Mouse (Mus musculus) regulatory T cell (primary cell): Measurements from ENCODE around the gene Serpinb9c.
"Not testable (repeated sequence)": the region's sequence is repeated elsewhere in the genome, so short reads cannot be mapped to it uniquely, and the experiment has no call there.

ENCODE experiments used
- in situ Hi-C: fragments of 300-600 bp; cut with MboI, MseI; formaldehyde crosslinking; loops from one replicate; pipeline ENCODE4 v1.15.1; 2025; ENCODE audit warnings: high pct_unique_total_duplicates

Gene Serpinb9c

DNA sequence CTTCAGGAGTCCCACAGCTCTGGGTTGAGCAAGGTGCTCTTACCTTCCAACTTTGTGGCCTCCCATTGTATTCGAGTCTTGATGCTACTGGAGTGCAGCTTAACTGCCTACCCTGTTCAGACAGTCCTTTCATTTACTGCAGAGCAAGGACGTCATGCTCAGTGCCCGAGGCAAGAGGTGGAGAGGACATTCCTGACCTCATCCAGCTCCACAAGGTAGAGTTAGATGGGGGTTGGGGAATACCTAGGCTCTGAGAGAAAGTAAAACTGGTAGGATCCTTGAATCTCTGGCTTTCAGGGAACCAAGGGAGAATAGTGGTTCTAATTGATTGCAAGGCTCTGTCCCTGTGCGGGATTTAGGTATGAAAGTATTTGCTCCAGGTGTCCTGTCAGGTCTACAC is at the start of gene Serpinb9c:
Serpinb9c (minus strand) TSS at position 101 of the 400 bp plus-strand sequence.
- in situ Hi-C loops: no loop called here

DNA sequence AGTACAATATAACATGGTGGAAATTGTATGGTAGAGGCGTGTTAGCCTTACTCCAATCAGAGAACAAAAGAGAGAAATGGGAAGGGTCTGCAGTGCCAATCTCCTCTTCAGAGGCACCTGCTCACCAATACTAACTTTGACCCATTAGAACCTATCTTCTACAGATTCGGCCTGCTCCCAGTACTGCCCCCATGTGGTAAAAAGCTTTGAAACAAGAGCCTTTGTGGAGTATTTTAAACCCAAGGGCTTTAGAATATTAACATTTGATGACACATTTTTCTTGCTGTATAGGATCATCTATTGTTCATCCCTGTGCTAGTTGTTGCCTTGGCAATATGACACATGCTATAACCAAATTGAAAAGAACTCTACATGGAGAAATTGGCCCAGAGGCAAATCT is 40.2 kb upstream of the Serpinb9c start:
- in situ Hi-C loops: no loop called here

- in situ Hi-C loops: no loop called here
Observed at GRCm38 (mm10) chr13:33192659-33193058, 33.1 kb upstream of the Serpinb9c start, which contains the start of gene Serpinb9d. Serpinb9d (plus strand) TSS chr13:33192959.

GRCm38 (mm10) chr13:33190486-33190885 is 30.9 kb upstream of the Serpinb9c start:
- in situ Hi-C loops: not testable (repeated sequence)

DNA sequence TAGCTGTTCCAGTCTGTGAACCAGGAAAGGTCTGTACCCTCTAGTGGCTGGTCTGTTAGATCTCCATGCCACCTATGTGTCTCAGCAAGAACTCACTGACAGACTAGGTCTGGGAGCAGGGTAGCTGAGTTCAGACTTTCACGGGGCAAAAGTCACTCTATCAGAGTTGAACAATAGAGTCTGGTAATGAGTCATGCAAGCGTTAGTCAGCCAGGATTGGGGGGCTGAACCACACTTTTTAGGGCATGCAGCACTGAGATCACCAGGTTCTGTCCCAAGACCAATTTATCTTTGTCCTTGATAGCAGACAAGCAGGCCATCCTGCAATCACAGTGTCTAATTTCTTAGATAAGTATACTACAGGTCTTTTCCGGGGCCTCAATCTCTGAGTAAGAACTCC is 18.1 kb downstream of the Serpinb9c start:
- in situ Hi-C loops: no loop called here

GRCm38 (mm10) chr13:33137717-33138116 is 21.8 kb downstream of the Serpinb9c start:
- in situ Hi-C loops: no loop called here

GRCm38 (mm10) chr13:33113054-33113453 is 46.5 kb downstream of the Serpinb9c start:
- in situ Hi-C loops: no loop called here

DNA sequence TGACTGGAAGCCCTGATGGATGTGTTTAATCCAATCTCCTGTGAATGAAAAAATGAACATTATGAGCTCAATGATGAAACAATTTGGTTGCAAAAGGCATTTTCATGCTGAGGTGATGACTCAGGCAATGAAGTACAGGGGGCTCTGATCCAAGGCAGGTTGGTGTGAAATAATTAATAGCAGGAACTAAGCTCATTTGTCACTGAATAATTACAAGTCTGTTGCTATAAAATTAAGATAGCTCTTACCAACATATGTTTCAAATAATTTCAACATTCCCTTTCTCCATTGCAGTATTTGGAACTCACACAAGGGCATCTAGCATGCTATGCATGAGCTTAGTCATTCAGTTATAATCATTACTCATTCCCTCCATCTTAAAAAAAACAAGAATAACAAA is 53.9 kb downstream of the Serpinb9c start:
- in situ Hi-C loops: no loop called here
